Mouse (Mus musculus) heart, adult 11 months (tissue): ENCODE data around the gene Gstt2.

Experiments
- DNase-seq: peaks from one replicate; pipeline ENCODE4 v3.0.0; 2022

Gene Gstt2

GRCm38 (mm10) chr10:75837248-75837759, at the start of gene Gstt2:
Gene Gstt2, minus strand, starts transcription at chr10:75837424.
- peak; percentile 100 for DNase-seq

- DNase-seq = peak; percentile 80
Measured at GRCm38 (mm10) chr10:75884742-75885141, 47.5 kb upstream of the Gstt2 start.

GRCm38 (mm10) chr10:75883232-75883552, 46.0 kb upstream of the Gstt2 start:
- DNase-seq = peak; percentile 98

GRCm38 (mm10) chr10:75882433-75883231, 45.4 kb upstream of the Gstt2 start:
- no peak for DNase-seq

GRCm38 (mm10) chr10:75881578-75882432, 44.6 kb upstream of the Gstt2 start:
- peak; percentile 88 for DNase-seq

- no peak for DNase-seq
Measured at GRCm38 (mm10) chr10:75880771-75881577, 43.8 kb upstream of the Gstt2 start.

- peak; percentile 82 for DNase-seq
Measured at GRCm38 (mm10) chr10:75880351-75880750, 43.1 kb upstream of the Gstt2 start.

- DNase-seq = no peak
Measured at GRCm38 (mm10) chr10:75878836-75879235, 41.6 kb upstream of the Gstt2 start.

- DNase-seq = no peak
Measured at GRCm38 (mm10) chr10:75873543-75874170, 36.4 kb upstream of the Gstt2 start.

GRCm38 (mm10) chr10:75872915-75873542, 35.8 kb upstream of the Gstt2 start:
- peak; percentile 99 for DNase-seq

- no peak for DNase-seq
Measured at GRCm38 (mm10) chr10:75872025-75872914, 35.0 kb upstream of the Gstt2 start.

GRCm38 (mm10) chr10:75861587-75861986, 24.4 kb upstream of the Gstt2 start:
- DNase-seq = peak; percentile 81

GRCm38 (mm10) chr10:75860746-75861145, 23.5 kb upstream of the Gstt2 start:
- peak; percentile 94 for DNase-seq

- peak; percentile 99 for DNase-seq
Measured at GRCm38 (mm10) chr10:75859786-75860470, 22.7 kb upstream of the Gstt2 start, which contains the start of gene Mif. Gene Mif, minus strand, starts transcription at chr10:75860240.

- DNase-seq = peak; percentile 96
Measured at GRCm38 (mm10) chr10:75859107-75859746, 22.0 kb upstream of the Gstt2 start.

- peak; percentile 90 for DNase-seq
Measured at GRCm38 (mm10) chr10:75857598-75857997, 20.4 kb upstream of the Gstt2 start.

GRCm38 (mm10) chr10:75856976-75857375, 19.8 kb upstream of the Gstt2 start:
- DNase-seq = peak; percentile 80

- peak; percentile 83 for DNase-seq
Measured at GRCm38 (mm10) chr10:75856155-75856907, 19.1 kb upstream of the Gstt2 start.
